Mouse (Mus musculus) right cerebral cortex, postnatal 10 days (tissue): ENCODE data around the gene Vipr1.
A peak's percentile ranks its signal among the peaks of the same experiment; 100 is the strongest.

ENCODE experiments used
- DNase-seq, 2 experiments: peaks; one replicate each; pipeline ENCODE4 v3.0.0; 2021; ENCODE audit warnings: low spot score in 2 of 2

Gene Vipr1

DNA sequence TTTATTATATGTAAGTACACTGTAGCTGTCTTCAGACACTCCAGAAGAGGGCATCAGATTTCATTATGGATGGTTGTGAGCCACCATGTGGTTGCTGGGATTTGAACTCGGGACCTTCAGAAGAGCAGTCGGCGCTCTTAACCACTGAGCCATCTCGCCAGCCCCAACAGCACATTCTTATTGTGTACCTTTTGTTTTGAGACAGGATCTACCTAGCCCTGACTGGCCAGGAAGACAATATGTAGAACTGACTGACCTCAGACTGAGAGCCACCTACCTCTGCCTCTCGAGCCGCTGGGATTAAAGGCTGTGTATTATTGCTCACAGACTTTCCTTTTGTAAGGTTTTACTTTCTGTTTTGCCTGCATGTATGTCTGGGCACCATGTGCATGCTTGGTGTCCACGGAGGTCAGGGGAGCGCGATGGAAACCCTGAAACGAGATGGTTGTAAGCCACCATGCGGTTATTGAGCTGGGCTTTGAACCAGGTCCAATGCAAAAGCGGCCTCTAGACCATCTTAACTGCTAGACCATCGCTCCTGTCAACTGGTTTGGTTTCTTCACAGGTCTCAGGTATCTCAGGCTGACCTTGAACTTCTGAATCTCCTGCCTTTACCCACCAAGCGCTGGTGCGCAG, 75.7 kb downstream of the Vipr1 start:
- peak in 1 of 2 experiments; percentile 63 for DNase-seq

DNA sequence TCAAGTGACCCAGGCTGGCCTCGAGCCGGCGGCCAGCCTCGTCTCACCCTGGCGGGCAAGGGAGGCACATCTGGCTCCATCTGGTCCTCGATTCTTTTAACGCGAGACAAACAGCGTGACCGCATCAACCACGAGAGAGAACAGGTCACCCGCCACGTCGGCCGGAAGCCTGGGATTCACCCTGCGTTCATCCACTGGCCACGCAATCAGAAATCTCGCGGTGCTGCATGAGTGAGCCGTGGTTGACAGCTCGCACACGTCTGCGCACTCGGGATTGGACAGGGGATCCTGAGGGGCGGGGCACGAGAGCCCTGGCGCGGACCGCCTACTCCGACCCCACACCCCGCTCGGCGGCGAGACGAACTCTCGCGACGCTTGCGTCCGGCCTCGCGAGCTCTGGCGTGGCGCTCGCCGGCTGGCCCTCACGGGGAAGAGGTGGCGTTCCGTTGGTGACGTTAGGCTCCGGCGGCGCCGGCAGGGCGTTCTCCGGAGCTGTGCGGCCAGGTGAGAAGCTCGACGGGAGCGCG, 76.3 kb downstream of the Vipr1 start, which contains the start of gene Nktr:
Nktr (plus strand) TSS at position 378 of the 527 bp plus-strand sequence.
- DNase-seq = peak; percentile 99

DNA sequence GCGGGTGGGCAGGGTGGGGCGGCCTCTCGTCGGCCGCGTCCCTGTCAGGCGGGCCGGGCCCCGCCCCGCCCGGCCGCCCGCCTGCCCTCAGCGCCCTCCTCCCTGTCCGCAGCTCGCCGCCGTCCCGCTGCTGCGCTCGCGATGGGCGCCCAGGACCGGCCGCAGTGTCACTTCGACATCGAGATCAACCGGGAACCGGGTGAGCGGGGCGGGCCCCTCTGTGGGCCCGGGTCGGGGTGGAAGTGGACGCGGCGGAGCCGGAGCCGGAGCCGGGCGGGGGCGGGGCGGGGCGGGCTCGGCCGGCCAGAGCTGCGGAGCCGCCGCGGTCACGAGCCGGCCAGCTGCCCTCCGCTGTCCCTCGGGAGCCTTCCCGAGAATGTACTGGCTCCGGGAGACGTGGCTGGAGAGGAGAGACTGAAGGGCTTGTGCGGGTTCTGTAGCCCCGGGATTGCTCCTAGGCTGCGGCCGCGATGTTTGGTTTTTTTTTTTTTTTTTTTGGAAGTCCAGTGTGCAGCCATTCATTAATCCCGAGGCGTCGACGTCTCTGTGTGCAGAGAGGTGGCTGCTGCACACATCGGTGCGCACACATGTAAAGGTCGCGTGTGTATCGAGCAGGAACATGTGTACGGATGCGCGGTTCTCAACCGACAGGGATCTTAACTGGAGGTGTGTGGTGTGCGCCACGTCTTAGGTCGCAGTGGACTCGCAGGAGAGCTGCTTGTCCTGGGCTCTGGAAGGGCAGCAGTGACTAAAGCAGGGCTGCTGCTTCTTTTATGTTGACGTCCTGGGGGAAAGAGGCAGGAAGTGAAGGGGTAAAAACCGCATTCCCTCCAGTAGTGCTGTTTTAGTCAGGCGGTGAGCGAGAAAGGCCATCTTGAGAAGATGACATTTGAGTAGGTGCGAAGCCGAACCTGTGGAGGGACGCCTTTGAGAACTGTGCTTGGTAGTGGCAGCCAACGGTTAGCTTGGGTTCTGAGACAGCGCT, 77.1 kb downstream of the Vipr1 start:
- peak; percentile 51 to 55 for DNase-seq
